Mouse (Mus musculus) stomach, embryonic 15.5 days (tissue): Measurements from ENCODE around the gene Cln5. TPM values are rescaled to one million over a fixed set of nuclear protein-coding genes. Genes with fewer than 3 reads are reported as not detected.

Experiments used
- ATAC-seq: fragments of 200-750 bp; cut with Nextera tagmentation; 2 replicates; pipeline ENCODE4 v1.8.0; 2017; ENCODE audit warnings: low read depth, moderate number of reproducible peaks, moderate TSS enrichment; ENCODE audit not compliant: insufficient read depth, low FRiP score
- H3K27ac ChIP-seq: fragments of 300-500 bp; sonication (generic); 2 replicates; pipeline ENCODE4 v1.5.1; 2015; ENCODE audit warnings: mild to moderate bottlenecking, inconsistent platforms
- H3K27me3 ChIP-seq: fragments of 300-500 bp; sonication (generic); replicated peaks from 2 replicates; pipeline ENCODE4 v1.6.1; 2015; ENCODE audit warnings: inconsistent platforms
- H3K36me3 ChIP-seq: fragments of 300-500 bp; sonication (generic); 2 replicates; pipeline ENCODE4 v1.6.1; 2015; ENCODE audit warnings: inconsistent platforms
- H3K4me1 ChIP-seq: fragments of 300-500 bp; sonication (generic); 2 replicates; pipeline ENCODE4 v1.6.1; 2015; ENCODE audit warnings: inconsistent platforms
- H3K4me2 ChIP-seq: fragments of 300-500 bp; sonication (generic); 2 replicates; pipeline ENCODE4 v1.6.1; 2015; ENCODE audit warnings: mild to moderate bottlenecking, inconsistent platforms
- H3K4me3 ChIP-seq: fragments of 300-500 bp; sonication (generic); replicated peaks from 2 replicates; pipeline ENCODE4 v1.5.1; 2015; ENCODE audit warnings: inconsistent platforms
- H3K9ac ChIP-seq: fragments of 300-500 bp; sonication (generic); 2 replicates; pipeline ENCODE4 v1.6.1; 2015; ENCODE audit warnings: inconsistent platforms
- H3K9me3 ChIP-seq: fragments of 300-500 bp; sonication (generic); 2 replicates; pipeline ENCODE4 v1.6.1; 2016; ENCODE audit warnings: inconsistent platforms
- WGBS: fragments of 180-500 bp; shearing (Covaris S2); methylation state at CpG from one replicate; pipeline ENCODE4 v1.1.7; 2015; 5-methylcytosine and 5-hydroxymethylcytosine counted together
- polyA plus RNA-seq: library from polyadenylated mRNA; unstranded; fragments of >200 nt; fragmentation: Nextera tagmentation; extraction: Ambion mirVana; gene quantifications from 2 replicates; pipeline ENCODE4 v1.2.1, GENCODE M21; 2015

Gene Cln5
- polyA plus RNA-seq, 1 experiment from 2014 or later, result 29.2 TPM

GRCm38 (mm10) chr14:103059495-103059894, 10.5 kb upstream of the Cln5 start:
- no peak overlapping the region for H3K27ac ChIP-seq

GRCm38 (mm10) chr14:103065294-103066167, 4.5 kb upstream of the Cln5 start:
- Histone ChIP-seq H3K36me3 (no peaks in the 10 kb centered on the region), H3K4me2 (peak overlapping the region; percentile 33; the same call in 1 of the 2 replicates), H3K27ac (0 out of 2 replicates have a peak overlapping the region, but pooled peaks have one; percentile 59), H3K4me1 (peaks cover 5% of the 10 kb centered on the region; the same call in 1 of the 2 replicates), H3K4me3 (no peak overlapping the region), H3K9me3 (no peaks in the 10 kb centered on the region), H3K27me3 (no peaks in the 10 kb centered on the region), H3K9ac (no peak overlapping the region)
- 12% methylated on average over 10 of the region's 10 CpGs for WGBS
- ATAC-seq, result no peak

More at GRCm38 (mm10) chr14:103059495-103059894, 10.5 kb upstream of the Cln5 start:
- 80% methylated on average over 10 of the region's 10 CpGs for WGBS
- Histone ChIP-seq H3K4me1 (no peaks in the 10 kb centered on the region), H3K4me3 (no peak overlapping the region), H3K4me2 (no peak overlapping the region), H3K9ac (no peak overlapping the region), H3K36me3 (no peaks in the 10 kb centered on the region), H3K27me3 (no peaks in the 10 kb centered on the region), H3K9me3 (no peaks in the 10 kb centered on the region)
- ATAC-seq, result no peak

GRCm38 (mm10) chr14:103069465-103069863, 552 bp upstream of the Cln5 start:
- Histone ChIP-seq H3K36me3 (peaks cover 10% of the 10 kb centered on the region), H3K4me2 (peak overlapping the region; percentile 73), H3K27me3 (no peaks in the 10 kb centered on the region), H3K27ac (peak overlapping the region; percentile 80), H3K4me3 (peak overlapping the region; percentile 70), H3K9me3 (no peaks in the 10 kb centered on the region), H3K9ac (no peak overlapping the region), H3K4me1 (peaks cover 5% of the 10 kb centered on the region; the same call in 1 of the 2 replicates)
- WGBS, result 13% methylated on average over 12 of the region's 12 CpGs
- 0 out of 2 replicates have a peak, but pooled peaks have one; percentile 1 for ATAC-seq

GRCm38 (mm10) chr14:103070790-103071189, 774 bp downstream of the Cln5 start:
- H3K27me3 ChIP-seq, result no peaks in the 10 kb centered on the region
- peaks cover 14% of the 10 kb centered on the region for H3K36me3 ChIP-seq
- H3K27ac ChIP-seq, result peak overlapping the region; percentile 90
- H3K4me3 ChIP-seq, result peak overlapping the region; percentile 70
- H3K9ac ChIP-seq, result peak overlapping the region; percentile 60; the same call in 1 of the 2 replicates
- no peaks in the 10 kb centered on the region for H3K4me1 ChIP-seq
- ATAC-seq, result no peak
- WGBS, result 3% methylated on average over 10 of the region's 10 CpGs
- H3K4me2 ChIP-seq, result peak overlapping the region; percentile 73
- H3K9me3 ChIP-seq, result no peaks in the 10 kb centered on the region

GRCm38 (mm10) chr14:103071471-103071870, 1.5 kb downstream of the Cln5 start:
- Histone ChIP-seq H3K9ac (no peak overlapping the region), H3K4me3 (no peak overlapping the region), H3K4me1 (no peaks in the 10 kb centered on the region), H3K27ac (no peak overlapping the region), H3K27me3 (no peaks in the 10 kb centered on the region), H3K9me3 (no peaks in the 10 kb centered on the region), H3K36me3 (peaks cover 14% of the 10 kb centered on the region), H3K4me2 (no peak overlapping the region)
- 87% methylated on average over 12 of the region's 12 CpGs for whole genome bisulfite sequencing
- ATAC-seq, result no peak

- Histone ChIP-seq H3K4me2 (no peak overlapping the region), H3K9ac (no peak overlapping the region), H3K27me3 (no peaks in the 10 kb centered on the region), H3K36me3 (peaks cover 19% of the 10 kb centered on the region), H3K4me3 (no peak overlapping the region), H3K27ac (no peak overlapping the region), H3K9me3 (no peaks in the 10 kb centered on the region), H3K4me1 (no peaks in the 10 kb centered on the region)
- 86% methylated on average over 4 of the region's 4 CpGs for WGBS
- no peak for ATAC-seq
These were observed 2.7 kb downstream of the Cln5 start for GRCm38 (mm10) chr14:103072731-103073130.

- H3K4me2 ChIP-seq, result no peak overlapping the region
- H3K36me3 ChIP-seq, result peaks cover 22% of the 10 kb centered on the region
- H3K27ac ChIP-seq, result no peak overlapping the region
- H3K27me3 ChIP-seq, result no peaks in the 10 kb centered on the region
- H3K9ac ChIP-seq, result no peak overlapping the region
- no peak overlapping the region for H3K4me3 ChIP-seq
- H3K9me3 ChIP-seq, result no peaks in the 10 kb centered on the region
- H3K4me1 ChIP-seq, result no peaks in the 10 kb centered on the region
- 97% methylated on average over 8 of the region's 8 CpGs for WGBS
- no peak for ATAC-seq
These were observed 3.8 kb downstream of the Cln5 start for GRCm38 (mm10) chr14:103073825-103074224.

- peaks cover 22% of the 10 kb centered on the region for H3K36me3 ChIP-seq
- H3K9me3 ChIP-seq, result no peaks in the 10 kb centered on the region
- no peaks in the 10 kb centered on the region for H3K4me1 ChIP-seq
- H3K4me2 ChIP-seq, result no peak overlapping the region
- no peak overlapping the region for H3K4me3 ChIP-seq
- H3K9ac ChIP-seq, result no peak overlapping the region
- H3K27ac ChIP-seq, result no peak overlapping the region
- H3K27me3 ChIP-seq, result no peaks in the 10 kb centered on the region
- ATAC-seq, result no peak
- 79% methylated on average over 7 of the region's 7 CpGs for WGBS
These were observed 5.2 kb downstream of the Cln5 start for GRCm38 (mm10) chr14:103075166-103075565.

GRCm38 (mm10) chr14:103077272-103078005, 7.4 kb downstream of the Cln5 start:
- ATAC-seq, result no peak
- H3K9ac ChIP-seq, result no peak overlapping the region
- H3K27ac ChIP-seq, result no peak overlapping the region
- WGBS, result 88% methylated on average over 9 of the region's 9 CpGs
- H3K27me3 ChIP-seq, result no peaks in the 10 kb centered on the region
- H3K9me3 ChIP-seq, result no peaks in the 10 kb centered on the region
- peaks cover 22% of the 10 kb centered on the region for H3K36me3 ChIP-seq
- H3K4me3 ChIP-seq, result no peak overlapping the region
- H3K4me1 ChIP-seq, result no peaks in the 10 kb centered on the region
- H3K4me2 ChIP-seq, result no peak overlapping the region

GRCm38 (mm10) chr14:103078006-103078912, 8.2 kb downstream of the Cln5 start:
- no peak for ATAC-seq
- H3K4me3 ChIP-seq, result no peak overlapping the region
- H3K9me3 ChIP-seq, result no peaks in the 10 kb centered on the region
- H3K9ac ChIP-seq, result no peak overlapping the region
- H3K27ac ChIP-seq, result no peak overlapping the region
- H3K36me3 ChIP-seq, result peaks cover 24% of the 10 kb centered on the region; the same call in 1 of the 2 replicates
- H3K4me1 ChIP-seq, result no peaks in the 10 kb centered on the region
- WGBS, result 84% methylated on average over 16 of the region's 16 CpGs
- H3K27me3 ChIP-seq, result no peaks in the 10 kb centered on the region
- H3K4me2 ChIP-seq, result no peak overlapping the region
